ENCODE assay signal across 15 mouse cellular contexts in genomic region chr17:50506861-50507321, GRCm38 (mm10). TPM values are rescaled to one million over a fixed set of nuclear protein-coding genes. Genes with fewer than 3 reads are reported as not detected.
DNase-seq lines count a peak whose midpoint lies in the region; ATAC-seq and TF ChIP-seq lines count a peak whose summit lies in the region.
"Had no signal": no experiment of that assay in that cellular context is flagged by ENCODE, and none has a peak within 500 bp of the region (broad histone marks: within the 10 kb centered on the region; RNA-seq: fewer than 3 reads in every experiment).

No protein-coding gene starts in this region.

- no peak overlapping the region for H3K4me3 ChIP-seq in liver, postnatal 0 days (ENCODE audit: low read depth, low read length)
- no peak overlapping the region for H3K4me3 ChIP-seq in hindbrain, embryonic 12.5 days
- H3K4me3 ChIP-seq: forebrain, embryonic 13.5 days; heart, adult 2 months; limb, embryonic 12.5 days had no signal

- no peak overlapping the region for H3K9ac ChIP-seq in liver, postnatal 0 days (replicated peaks)
- no peak overlapping the region for H3K9ac ChIP-seq in hindbrain, embryonic 12.5 days
- H3K9ac ChIP-seq: forebrain, embryonic 13.5 days; limb, embryonic 12.5 days had no signal

- peak; percentile 56 for DNase-seq in adrenal gland, postnatal 10 days
- no peak for DNase-seq in adrenal gland, adult 8-10 months
- no peak for DNase-seq in liver, postnatal 0 days
- no peak for DNase-seq in liver
- DNase-seq in cerebellum, adult 9-11 months: peak; percentile 54
- no peak for DNase-seq in urinary bladder, adult 18-20 months (ENCODE audit: low spot score in 2 of 2)
- DNase-seq: heart, postnatal 36 days; lung, adult 18-20 months had no signal

- no peaks in the 10 kb centered on the region for H3K9me3 ChIP-seq in liver, postnatal 0 days (ENCODE audit: low read length)
- H3K9me3 ChIP-seq in hindbrain, embryonic 12.5 days (replicated peaks): no peaks in the 10 kb centered on the region
- H3K9me3 ChIP-seq: forebrain, embryonic 13.5 days; limb, embryonic 12.5 days had no signal

- TF ChIP-seq CTCF in liver, postnatal 0 days (IDR thresholded peaks at IDR 0.05; ENCODE audit: low read depth): no peak

- 67% methylated on average over 13 of the region's 13 CpGs for WGBS in liver, postnatal 0 days (ENCODE audit: insufficient replicate concordance)
- 84% methylated on average over 13 of the region's 13 CpGs for WGBS in hindbrain, embryonic 12.5 days

- no peaks in the 10 kb centered on the region for H3K27me3 ChIP-seq in liver, postnatal 0 days (ENCODE audit: insufficient read depth, low read length)
- H3K27me3 ChIP-seq in hindbrain, embryonic 12.5 days: no peaks in the 10 kb centered on the region
- H3K27me3 ChIP-seq: forebrain, embryonic 13.5 days had no signal

- H3K4me2 ChIP-seq in liver, postnatal 0 days (ENCODE audit: low read depth, low read length): no peak overlapping the region
- H3K4me2 ChIP-seq in hindbrain, embryonic 12.5 days (replicated peaks): no peak overlapping the region
- H3K4me2 ChIP-seq: forebrain, embryonic 13.5 days; limb, embryonic 12.5 days had no signal

- H3K27ac ChIP-seq in liver, postnatal 0 days (ENCODE audit: low read depth): no peak overlapping the region
- H3K27ac ChIP-seq in hindbrain, embryonic 12.5 days: no peak overlapping the region
- H3K27ac ChIP-seq: forebrain, embryonic 13.5 days; heart, adult 2 months; limb, embryonic 12.5 days; macrophage had no signal

- peak; percentile 51 for TF ChIP-seq EP300 in liver, postnatal 0 days (IDR thresholded peaks at IDR 0.05; ENCODE audit: low read depth)

- no peak for ATAC-seq in liver, postnatal 0 days
- peak; percentile 69 for ATAC-seq in megakaryocyte-erythroid progenitor cell, adult 5-6 weeks (replicated peaks; ENCODE audit: low FRiP score, low TSS enrichment, poor library complexity, severe bottlenecking)
- ATAC-seq in hindbrain, embryonic 12.5 days (ENCODE audit: low FRiP score): no peak
- ATAC-seq: forebrain, embryonic 13.5 days; inflammation-experienced regulatory T-cells, adult 6 months had no signal

- no peaks in the 10 kb centered on the region for H3K36me3 ChIP-seq in liver, postnatal 0 days (replicated peaks; ENCODE audit: insufficient read depth, low read length)
- H3K36me3 ChIP-seq in hindbrain, embryonic 12.5 days: no peaks in the 10 kb centered on the region
- H3K36me3 ChIP-seq: limb, embryonic 12.5 days had no signal

- H3K4me1 ChIP-seq in liver, postnatal 0 days (ENCODE audit: insufficient read depth): peaks cover 9% of the 10 kb centered on the region; the same call in 1 of the 2 replicates
- H3K4me1 ChIP-seq in hindbrain, embryonic 12.5 days: peaks cover 13% of the 10 kb centered on the region

RNA-seq across cellular contexts. Expression of gene Plcl2, which starts 2.3 kb away (rescaled TPM):
- total RNA-seq in adrenal gland, postnatal 10 days (2021): 10 to 100 TPM; 42.3 to 45.6 TPM
- total RNA-seq in adrenal gland, adult 8-10 months (2022): 10 to 100 TPM; 60.4 to 90.4 (median 69.1) TPM
- polyA plus RNA-seq in liver, postnatal 0 days (2015; fragmentation: Nextera tagmentation; extraction: Ambion mirVana): 1.9 and 2.0 TPM in 2 replicates
- total RNA-seq in megakaryocyte-erythroid progenitor cell, adult 5-6 weeks (2014; fragmentation: Nextera tagmentation): 42.4 and 61.8 TPM in 2 replicates
- total RNA-seq in megakaryocyte-erythroid progenitor cell, adult 5-6 weeks (2017): 44.0 and 47.5 TPM in 2 replicates
- polyA plus RNA-seq in hindbrain, embryonic 12.5 days (2016; fragmentation: Nextera tagmentation; extraction: Ambion mirVana): 9.2 and 10.0 TPM in 2 replicates

Comparison
In these comparisons a context has a peak if more than half of its experiments do, and no peak if none do; other contexts are left out.
1. DNase-seq: peak in adrenal gland, postnatal 10 days (single experiment) and cerebellum, adult 9-11 months (single experiment); none in adrenal gland, adult 8-10 months (single experiment), liver, postnatal 0 days (single experiment), liver (single experiment) and urinary bladder, adult 18-20 months (0 of 2).